ENCODE assay signal across 21 mouse cellular contexts in the genomic region with DNA sequence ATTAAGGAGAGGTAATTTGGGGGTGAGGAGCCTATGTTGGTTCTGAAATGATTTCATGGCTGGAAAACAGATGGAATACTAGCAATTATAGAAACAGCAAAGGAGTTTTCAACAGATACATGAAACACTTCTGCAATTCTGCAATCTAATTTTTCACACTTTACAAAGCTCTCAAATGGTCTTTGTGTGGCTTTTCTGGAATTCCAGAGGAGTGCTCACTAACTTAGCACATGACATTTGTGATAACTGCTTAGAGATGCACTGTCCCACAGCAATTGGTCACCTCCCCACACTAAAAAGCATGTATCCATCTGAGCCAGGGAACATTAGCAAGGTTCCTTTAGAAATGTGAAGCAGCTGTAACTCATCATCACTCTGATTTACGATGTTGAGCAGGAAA.
DNase-seq lines count a peak whose midpoint lies in the region; ATAC-seq lines count a peak whose summit lies in the region.
"Had no signal": no experiment of that assay in that cellular context is flagged by ENCODE, and none has a peak within 500 bp of the region (broad histone marks: within the 10 kb centered on the region; RNA-seq: fewer than 3 reads in every experiment).

No protein-coding gene starts in this region.

- DNase-seq in frontal cortex, postnatal 25 days (ENCODE audit: low spot score in 2 of 2): no peak
- peak; percentile 7 for DNase-seq in left cerebral cortex, adult 11 months (ENCODE audit: low spot score)
- no peak for DNase-seq in left cerebral cortex, adult 8-10 months (ENCODE audit: low spot score in 2 of 2)
- peak; percentile 31 for DNase-seq in brain, adult 2 months (ENCODE audit: low read depth, low spot score)
- DNase-seq: adrenal gland, adult 8-10 months; adrenal gland, postnatal 14 days; adrenal gland, postnatal 36 days; B cell, adult 2 months; cerebellum, adult 11 months; cerebellum, adult 18-20 months; cerebellum, adult 8-10 months; cerebellum, adult 9-11 months; cerebellum, postnatal 14 days; cerebellum, postnatal 36 days; embryo, embryonic 11 days had no signal

- peak; percentile 85 for ATAC-seq in frontal cortex, adult (ENCODE audit: low TSS enrichment)
- ATAC-seq: activated CD4-positive, CD25-positive, alpha-beta regulatory T cell, adult 4 months; CD4-positive, CD25-positive, alpha-beta regulatory T cell, adult 4 months; forebrain, embryonic 14.5 days; forebrain, embryonic 16.5 days; Patski had no signal

Comparison
In these comparisons a context has a peak if more than half of its experiments do, and no peak if none do; other contexts are left out.
1. DNase-seq: peak in left cerebral cortex, adult 11 months (single experiment) and brain, adult 2 months (single experiment); none in frontal cortex, postnatal 25 days (0 of 2) and left cerebral cortex, adult 8-10 months (0 of 2).